Mouse (Mus musculus) Muller cell, postnatal 12 days (primary cell): ENCODE data around the gene Plk3.

Experiments
- DNase-seq: peaks from one replicate; pipeline ENCODE4 v3.0.0-alpha.2; 2015; ENCODE audit errors: inconsistent ontology term

The Plk3 gene

DNA sequence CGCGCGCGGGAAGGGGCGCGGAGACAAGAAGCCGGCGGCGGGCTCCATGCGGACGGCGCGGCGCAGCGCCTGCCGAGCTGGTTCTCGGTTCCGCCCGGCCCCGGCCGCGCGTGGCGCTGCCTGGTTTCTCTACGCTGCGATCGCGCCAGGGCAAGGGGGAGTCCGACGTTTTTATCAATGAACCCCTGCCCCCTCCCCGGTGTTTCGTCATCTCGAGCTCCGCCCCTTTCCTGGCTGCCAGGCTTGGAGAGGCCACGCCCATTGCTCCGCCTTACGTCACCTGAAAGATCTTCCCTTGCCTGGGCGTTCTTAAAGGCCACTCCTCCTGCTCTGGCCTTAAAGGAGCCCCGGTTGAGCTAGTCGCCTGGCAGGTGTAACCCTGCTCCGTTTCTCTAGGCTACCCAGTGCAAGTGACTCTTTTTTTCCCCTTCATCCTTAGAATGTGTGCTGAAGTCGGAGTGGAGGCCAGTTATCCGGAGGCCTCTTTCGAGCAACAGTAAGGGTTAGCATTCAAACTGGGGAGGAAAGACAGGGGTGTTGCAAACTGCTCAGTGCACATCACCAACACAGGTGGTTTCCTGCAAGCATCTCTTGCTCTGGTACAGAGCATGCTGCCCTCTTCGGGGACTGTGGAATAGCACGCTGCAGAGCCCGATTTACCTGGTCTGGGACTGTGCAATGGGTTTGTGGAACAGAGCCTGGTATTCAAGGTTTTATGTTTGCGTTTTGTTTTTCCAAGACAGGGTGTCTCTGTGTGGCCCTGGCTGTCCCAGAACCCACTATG is at the start of gene Plk3:
Gene Plk3, minus strand, starts transcription at position 147 of the 784 bp plus-strand sequence.
- peak; percentile 97 for DNase-seq

DNA sequence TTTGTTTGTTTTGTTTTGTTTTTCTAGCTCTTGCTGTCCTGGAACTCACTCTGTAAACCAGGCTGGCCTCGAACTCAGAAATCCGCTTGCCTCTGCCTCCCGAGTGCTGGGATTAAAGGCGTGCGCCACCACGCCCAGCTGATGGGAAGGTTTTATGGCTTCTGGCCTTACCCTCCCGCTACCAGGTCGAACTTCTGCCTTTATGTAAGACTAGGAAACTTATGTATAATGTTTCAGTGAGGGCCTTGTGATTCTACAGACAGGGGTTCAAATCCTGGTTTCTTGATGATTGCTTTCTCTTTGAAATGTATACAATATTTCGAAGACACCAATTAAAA is 49.0 kb upstream of the Plk3 start:
- DNase-seq = peak; percentile 24

DNA sequence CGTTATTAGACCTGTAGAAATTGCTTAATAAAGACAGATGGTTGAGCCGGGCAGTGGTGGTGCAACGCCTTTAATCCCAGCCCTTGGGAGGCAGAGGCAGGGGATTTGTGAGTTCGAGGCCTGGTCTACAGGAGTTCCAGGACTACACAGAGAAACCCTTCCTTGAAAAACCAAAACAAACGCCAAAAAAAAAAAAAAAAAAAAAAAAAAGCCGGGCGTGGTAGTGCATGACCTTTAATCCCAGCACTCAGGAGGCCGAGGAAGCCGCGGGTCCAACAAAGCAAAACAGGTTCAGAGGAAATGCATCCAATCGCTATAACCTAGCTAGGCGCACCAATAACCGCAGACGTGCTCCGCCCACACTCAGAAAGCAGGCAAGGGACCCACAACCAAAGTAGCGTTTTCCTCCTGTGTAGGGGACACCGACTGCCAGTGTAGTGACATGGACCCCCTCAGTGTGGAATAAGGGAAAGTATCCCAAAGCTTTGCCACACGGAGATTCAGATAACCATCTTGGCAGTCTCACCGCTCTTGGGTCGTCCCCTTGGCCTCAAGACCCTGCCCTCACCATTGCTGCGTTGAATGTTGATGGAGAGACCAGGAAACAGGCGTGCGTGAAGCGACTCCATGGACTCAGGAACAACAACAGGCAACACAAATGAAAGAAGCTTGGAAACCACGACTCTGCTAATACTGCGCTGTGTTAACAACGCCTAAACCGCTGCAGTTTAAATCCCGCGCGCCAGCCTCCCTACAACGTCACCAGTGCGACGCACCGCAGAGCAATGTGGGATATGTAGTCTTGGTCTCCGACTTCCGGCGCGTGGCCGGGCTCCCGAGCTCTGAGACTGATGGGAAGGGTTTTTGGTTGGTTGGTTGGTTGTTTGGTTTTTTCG is 48.3 kb upstream of the Plk3 start, which contains the start of gene Kif2c:
Gene Kif2c, minus strand, starts transcription at position 777 of the 896 bp plus-strand sequence.
- DNase-seq = peak; percentile 90

DNA sequence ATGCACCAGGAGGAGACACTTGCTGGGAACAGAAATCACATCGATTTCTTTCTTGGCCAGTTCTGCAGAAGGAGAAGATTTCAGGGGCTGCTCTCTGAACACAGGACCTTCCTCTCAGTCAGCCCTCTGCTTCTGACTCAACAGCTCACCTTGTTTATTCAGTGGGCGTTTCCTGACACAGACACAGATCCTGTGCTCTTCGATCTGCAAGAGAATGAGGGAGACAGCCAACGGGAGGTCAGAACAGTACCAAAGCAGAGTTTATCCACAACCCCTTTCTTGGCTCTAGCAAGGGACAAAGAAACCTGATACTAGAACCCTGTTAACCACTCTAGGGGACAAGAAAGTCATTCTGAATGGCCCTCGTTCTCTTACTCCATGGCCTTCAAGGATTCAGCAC is 36.2 kb upstream of the Plk3 start:
- DNase-seq = no peak

DNA sequence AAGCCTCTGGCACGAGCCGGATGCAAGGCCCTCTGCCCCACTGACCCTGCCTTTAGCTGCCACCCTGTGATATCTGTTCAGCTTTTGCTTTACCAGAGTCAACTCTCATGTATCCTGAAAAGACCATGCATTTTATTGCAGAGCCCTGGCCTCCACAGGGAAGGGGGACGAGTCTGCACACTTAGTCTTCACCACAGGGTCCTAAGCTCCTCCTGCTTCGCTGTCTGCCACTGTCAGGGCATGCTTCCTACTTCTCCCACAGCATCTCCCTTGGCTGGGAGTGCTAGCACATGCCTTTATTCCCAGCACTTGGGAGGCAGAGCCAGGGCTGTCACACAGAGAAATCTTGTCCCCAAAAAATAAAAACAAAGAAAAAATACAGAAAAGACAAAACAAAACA is 27.4 kb upstream of the Plk3 start:
- DNase-seq = no peak

DNA sequence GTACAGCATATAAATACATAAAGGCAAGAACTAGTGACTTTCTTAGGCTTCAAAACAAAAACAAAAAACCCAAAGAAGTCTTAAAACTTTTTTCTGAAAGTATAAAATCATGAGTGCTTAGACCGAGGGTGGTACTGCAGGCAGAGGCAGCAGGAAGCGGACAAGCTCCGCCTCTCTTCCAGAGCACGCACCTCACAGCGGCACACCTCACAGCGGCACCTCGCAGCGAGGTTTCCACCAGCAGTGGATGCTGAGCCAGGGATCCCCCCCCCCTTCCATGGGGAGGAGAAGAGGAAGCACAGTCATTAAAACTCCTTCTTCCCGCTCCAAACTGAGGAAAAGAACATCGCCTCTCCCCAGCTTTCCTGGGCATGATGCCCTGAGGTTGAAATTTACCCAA is 25.9 kb upstream of the Plk3 start:
- no peak for DNase-seq

DNA sequence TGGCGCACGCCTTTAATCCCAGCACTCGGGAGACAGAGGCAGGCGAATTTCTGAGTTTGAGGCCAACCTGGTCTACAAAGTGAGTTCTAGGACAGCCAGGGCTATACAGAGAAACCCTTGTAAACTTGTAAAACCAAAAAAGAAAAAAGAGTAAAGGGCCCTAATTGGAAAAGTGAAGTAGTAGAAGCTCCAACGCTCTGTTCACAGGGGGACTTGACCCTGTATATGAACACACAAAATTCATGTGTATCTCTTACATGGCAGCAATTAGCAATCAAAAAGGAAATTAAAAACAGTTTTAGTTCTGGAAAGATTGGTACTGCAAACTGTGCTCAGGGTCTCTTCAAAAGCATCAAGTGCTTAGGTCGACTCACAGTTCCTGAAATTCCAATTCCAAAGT is 22.6 kb upstream of the Plk3 start:
- no peak for DNase-seq

DNA sequence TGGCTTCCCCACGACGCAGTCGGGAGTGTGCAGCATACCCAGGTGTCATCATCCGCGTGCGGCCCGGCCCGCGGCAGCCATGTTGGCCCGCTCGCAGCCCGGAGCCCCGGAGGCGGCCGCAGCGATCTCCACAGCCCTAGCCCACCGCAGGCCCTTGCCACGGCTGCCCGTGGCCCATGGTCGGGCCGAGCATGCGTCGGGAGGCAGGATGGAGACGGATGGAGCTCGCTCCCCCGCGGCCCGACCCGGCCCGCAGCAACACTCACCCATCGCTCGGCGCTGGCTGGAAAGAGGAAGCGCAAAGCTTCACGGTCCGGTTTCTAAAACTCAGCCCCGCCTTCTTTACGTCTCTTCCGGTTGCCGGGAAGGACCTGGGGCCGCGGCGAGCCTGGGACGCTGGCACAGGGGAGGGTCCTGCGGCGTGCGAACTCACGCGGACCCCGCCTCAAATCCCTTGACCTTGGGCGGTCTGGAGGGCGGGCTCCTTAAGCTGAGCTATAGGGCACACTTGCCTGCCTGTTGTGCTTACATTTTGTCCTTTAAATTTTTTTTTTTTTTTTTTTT is 22.1 kb upstream of the Plk3 start, which contains the start of gene Rps8:
Gene Rps8, minus strand, starts transcription at position 452 of the 564 bp plus-strand sequence.
- peak; percentile 88 for DNase-seq

DNA sequence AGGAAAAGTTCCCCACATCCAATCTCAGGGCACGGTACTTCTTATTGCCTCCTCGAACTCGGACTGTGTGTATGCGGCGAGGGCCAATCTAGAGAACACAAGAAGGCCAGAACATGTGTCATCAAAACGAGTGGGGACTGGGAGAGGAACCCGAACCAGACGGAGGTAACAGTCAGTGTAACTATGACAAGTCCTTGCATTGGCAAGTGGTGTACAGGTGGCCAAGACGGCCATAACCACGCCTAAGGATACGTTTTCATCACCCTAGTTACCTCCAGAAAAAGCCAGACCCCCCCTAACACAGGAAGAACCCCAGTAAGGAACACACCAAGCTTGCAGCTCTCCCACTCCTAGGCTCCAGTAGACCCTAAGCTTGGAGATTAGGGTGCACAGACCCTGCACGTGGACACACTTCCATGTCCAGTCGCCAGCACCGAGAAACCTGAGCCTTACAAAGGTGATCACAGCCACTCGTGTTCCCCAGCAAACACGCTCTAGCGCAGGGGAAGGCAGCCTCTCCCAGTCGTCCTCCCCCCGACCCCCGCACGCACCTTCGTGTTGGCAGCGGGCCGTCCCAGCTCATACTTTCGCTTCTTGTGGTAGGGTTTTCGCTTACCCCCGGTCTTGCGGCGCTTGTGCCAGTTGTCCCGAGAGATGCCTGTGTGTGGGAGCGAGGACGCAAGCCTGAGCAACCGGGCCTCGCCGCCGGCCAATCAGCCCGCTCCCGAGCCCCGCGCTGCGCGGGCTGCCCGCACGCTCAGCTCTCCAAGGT is 21.4 kb upstream of the Plk3 start:
- peak; percentile 10 for DNase-seq

DNA sequence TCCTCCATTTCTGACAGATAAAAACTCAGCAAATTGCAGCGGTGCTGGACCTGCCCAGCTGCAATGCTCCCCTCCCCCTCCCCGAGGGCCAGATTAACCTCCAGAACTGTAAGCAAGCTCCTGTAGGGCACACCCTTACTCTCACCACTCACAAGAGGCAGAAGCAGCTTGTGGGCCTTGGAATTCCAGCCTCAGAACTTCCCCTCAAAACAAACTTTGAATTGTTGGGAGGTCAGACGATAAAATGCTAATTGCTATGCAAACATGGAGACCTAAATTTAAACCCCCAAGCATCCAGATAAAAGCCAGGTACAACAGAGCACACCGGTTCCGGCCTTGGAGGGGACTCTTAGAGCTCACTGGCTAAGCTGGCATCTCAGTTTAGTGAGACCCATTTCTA is 19.0 kb upstream of the Plk3 start:
- DNase-seq = no peak

DNA sequence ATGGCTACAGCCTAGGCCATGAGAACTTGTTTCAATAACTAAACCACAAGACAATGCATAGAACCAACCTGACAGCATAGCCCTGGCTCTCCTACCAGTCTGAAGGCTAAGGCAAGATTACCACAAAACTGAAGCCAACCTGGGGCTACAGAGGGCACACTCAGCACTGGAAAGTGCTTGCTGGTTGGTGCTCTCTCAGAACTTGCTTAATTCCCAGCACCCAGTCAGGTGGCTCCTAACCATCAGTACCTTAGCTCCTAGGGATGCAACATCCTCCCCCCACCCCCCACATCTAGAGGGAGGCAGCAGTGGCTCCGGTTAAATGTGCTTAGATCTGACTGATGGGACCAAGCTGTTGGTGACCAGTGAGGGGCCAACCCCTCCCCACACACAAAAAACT is 17.7 kb upstream of the Plk3 start:
- DNase-seq = no peak

DNA sequence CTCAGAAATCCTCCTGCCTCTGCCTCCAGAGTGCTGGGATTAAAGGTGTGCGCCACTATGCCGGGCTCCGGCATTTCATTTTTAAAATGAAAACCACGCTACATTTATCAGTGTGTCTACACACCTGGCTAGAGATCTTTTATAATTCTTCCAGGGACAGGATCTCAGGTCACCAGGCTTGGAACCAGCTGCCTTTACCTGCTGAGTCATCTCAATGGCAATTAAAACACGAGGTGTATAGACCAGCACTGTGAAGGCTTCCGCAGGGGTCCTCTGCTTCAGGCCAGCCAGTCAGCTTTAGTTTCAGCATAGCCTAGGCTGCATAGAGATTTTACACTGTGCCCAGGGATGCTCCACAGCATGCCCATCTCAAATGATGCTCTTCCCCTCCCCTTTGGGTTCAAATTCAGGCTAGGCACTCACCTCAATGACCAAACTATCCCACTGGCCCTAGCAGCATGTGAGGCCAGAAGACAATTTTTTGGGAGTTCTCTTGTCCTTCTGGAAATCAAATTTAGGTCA is 16.5 kb upstream of the Plk3 start:
- DNase-seq = no peak

DNA sequence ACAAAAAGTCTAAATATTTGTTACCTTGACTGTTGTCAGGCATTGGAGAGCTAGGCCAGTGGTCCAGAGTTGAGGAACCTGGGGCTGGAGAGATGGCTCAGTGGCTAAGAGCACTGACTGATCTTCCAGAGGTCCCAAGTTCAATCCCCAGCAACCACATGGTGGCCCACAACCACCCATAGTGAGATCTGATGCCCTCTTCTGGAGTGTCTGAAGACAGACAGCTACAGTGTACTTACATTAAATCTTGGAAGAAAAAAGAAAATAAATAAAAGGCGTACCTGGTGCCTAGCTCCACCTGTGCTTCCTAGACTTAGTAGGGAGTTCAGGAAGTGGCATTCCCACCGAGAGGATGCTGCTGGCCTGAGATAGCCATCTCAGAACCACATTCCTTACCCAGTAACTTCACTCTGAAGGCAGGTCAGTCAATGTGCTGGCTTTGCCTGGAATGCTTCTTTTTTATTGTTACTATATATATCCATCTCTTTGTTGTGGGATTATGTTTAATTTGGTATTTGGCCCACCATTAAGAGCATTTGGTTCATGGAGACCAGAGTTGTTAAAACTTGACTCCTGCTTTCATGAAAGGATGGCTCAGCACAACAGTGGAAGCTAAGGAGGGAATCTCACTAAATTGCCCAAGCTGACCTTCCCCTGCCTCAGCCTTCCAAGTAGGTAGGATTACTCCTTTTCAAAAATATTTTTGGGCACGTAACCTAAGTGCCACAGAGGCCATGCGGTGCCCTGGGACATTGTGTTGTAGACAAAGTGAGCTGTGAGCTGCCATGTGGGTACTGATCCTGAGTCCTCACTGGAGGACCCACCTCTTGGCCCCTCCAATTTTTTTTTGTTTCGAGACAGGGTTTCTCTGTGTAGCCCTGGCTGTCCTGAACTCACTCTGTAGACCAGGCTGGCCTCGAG is 15.8 kb upstream of the Plk3 start:
- no peak for DNase-seq

DNA sequence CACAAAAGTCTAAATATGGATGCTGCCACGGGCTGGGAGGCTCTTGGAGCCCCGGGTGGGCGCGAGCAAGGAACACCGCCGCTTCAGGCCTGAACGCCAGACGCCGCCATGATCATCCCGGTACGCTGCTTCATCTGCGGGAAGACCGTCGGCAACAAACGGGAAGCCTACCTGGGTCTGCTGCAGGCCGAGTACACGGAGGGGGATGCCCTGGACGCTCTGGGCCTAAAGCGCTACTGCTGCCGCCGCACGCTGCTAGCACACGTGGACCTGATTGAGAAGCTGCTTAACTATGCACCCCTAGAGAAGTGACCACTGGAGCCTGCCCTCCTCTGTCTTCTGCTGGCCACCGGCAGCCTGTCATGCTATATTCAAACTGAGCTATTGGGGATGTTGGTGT is 15.1 kb upstream of the Plk3 start:
- DNase-seq = no peak

DNA sequence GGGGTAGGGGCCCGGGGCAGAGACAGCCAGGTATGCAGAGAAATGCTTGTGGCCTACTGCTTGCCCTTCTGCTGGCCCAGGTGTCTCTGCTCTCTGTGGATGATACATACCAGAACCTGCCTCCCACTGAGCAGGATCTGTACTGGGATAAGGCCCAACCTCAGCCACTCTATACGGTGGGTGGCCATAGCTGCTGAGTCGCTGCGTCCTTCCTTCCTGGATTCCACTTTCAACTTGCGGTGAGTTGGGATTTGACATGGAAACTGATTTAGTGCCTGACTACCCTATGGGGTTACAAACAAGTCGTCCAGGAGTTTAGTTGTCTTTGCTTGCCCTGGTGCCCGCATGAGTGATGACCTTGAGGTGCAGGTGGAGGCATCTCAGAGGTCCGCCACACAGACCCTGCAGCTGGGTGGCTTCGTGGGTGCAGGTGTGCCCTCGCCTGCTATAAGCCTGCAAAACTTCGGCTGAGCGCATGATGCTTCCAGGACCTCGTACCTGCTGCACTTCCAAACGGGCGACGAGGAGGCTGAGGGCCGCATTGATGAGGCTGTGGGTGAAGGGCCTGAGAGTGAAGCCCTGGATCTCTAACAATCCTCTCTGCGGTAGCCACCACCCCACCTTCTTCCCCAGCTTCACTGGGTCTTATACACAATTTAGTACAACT is 14.4 kb upstream of the Plk3 start:
- DNase-seq = no peak

DNA sequence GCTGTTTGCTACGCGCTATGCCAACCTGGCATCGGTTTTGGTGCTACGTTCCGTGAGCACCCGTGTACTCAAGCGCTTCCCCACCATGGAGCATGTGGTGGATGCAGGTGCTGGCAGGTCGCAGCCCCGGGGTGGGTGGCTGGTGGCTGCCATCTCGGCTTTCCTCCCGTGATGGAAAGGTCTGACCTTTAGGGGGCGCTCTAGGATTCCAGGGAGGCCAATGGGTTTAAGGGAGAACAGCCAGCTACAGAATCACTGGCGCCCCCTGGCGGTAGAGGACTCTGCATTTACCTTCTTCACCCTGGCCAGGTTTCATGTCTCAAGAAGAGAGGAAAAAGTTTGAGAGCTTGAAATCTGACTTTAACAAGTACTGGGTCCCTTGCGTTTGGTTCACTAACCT is 12.4 kb upstream of the Plk3 start:
- no peak for DNase-seq

DNA sequence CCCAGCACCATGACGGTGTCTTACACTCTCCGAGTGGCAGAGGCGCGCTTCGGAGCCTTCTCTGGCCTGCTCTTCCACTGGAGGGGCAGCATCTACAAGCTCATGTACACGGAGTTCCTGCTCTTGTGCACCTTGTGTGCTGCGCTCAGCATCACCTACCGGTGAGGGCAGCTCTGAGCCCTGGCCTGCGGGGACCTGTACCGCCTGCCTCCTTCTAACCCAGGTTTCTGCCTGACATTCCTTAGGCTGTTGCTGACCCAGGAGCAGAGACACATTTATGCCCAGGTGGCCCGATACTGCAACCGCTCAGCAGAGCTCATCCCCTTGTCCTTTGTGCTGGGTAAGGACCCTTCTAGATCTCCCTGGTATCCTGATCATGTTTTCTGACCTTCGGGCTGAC is 11.5 kb upstream of the Plk3 start:
- no peak for DNase-seq

DNA sequence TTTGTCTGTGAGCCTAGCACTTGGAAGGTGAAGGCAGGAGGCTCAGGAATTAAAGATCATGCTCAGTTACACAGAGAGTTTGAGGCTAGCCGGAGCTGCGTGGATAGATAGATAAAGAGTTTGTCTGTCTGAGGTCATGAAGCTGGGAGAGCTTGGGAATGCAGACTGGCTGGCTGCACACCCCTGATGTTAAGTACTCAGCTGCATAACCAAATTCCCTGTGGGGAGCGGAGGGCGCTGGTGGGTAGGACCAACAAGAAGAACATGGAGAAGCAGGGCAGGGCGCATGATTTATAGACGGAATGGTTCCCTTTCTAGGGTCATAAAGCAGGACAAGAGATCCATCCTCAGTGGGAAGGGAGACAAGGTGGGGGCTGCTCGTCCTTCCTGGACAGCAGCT is 9.3 kb upstream of the Plk3 start:
- no peak for DNase-seq

DNA sequence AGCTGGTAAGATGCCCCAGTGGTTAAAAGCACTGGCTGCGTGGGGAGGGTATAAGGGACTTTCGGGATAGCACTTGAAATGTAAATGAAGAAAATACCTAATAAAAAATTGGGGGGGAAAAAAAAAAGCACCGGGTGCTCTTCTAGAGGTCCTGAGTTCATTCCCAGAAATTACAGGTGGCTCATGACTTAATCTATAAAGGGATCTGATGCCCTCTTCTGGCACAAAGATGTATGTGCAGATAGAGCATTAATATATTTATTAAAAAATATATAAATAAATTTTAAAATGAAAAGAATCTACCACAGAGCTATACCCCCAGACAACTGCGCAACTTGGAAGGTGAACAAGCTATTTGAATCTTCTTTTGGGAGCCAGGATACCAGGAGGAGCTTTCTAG is 6.8 kb upstream of the Plk3 start:
- no peak for DNase-seq

DNA sequence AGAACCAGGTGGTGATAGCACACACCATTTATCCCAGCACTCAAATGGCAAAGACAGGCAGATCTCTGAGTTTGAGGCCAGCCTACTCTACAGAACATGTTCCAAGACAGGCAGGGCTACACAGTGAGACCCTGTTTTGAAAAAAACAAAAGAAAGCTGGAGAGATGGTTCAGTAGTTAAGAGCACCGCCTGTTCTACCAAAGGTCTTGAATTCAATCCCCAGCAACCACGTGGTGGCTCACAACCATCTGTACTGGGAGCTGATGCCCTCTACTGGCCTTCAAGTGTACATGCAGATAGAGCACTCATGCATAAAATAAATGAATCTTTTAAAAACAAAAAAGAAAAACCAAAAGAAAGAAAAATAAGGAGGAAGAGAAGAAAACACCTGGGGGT is 5.5 kb upstream of the Plk3 start:
- DNase-seq = no peak
